Mouse (Mus musculus) right cerebral cortex, adult 2 months (tissue): Measurements from ENCODE around the gene Prkd2.

Experiments
- DNase-seq, 2 experiments: peaks; one replicate each; pipeline ENCODE4 v3.0.0; 2021 to 2022; ENCODE audit warnings: low spot score in 2 of 2

Gene Prkd2

GRCm38 (mm10) chr7:16842645-16843063 is at the start of gene Prkd2:
TSS of gene Prkd2 (plus strand) at chr7:16842902.
- DNase-seq: peak; percentile 88 to 92

- DNase-seq: no peak
These were observed 49.5 kb upstream of the Prkd2 start for GRCm38 (mm10) chr7:16793010-16793725.

GRCm38 (mm10) chr7:16794886-16795285 is 47.8 kb upstream of the Prkd2 start:
- no peak for DNase-seq

DNA sequence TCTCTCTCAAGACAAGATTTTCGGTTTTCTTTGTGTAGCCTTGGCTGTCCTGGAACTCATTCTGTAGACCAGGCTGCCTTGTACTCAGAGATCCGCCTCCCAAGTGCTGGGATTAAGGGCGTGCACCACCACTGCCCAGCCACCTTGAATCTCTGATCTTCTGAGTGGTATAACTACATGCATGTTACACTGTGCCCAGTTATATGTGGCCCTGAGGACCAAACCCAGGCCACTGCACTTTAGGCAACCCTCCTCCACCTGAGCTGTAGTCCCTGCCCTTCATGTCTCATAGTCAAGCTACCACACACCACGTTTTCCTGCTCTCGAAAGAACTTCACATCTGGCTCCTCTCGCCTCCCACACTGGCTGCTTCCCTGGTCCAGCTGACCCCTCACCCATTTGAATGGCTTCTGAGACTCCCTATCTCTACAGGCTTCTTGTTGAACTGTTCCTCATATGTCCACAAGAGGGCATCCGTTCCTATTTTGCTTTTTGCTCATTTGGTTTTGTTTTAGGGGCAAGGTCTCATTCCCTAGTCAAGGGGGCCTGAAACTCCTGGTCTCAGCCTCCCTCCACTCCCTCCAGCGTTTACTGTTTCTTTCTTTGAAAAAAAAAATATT is 38.2 kb upstream of the Prkd2 start:
- no peak for DNase-seq

DNA sequence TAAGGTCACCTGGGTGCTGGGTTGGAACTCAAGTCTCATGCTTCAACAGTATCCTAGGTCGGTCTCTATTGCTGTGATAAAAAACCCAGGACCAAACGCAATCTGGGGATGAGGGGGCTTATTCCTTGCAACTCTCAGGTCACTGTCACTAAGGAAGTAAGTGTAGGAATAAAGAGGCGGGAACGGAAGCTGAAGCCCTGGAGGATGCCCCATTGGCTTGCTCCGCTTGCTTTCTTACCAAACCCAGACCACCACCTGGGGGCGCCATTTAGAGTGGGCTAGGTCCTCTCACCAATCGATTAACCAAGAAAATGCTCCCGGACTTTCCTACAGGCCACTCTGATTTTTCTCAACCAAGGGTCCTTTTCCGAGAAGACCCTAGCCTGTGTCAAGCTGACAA is 34.8 kb upstream of the Prkd2 start:
- no peak for DNase-seq

GRCm38 (mm10) chr7:16808647-16809046 is 34.1 kb upstream of the Prkd2 start:
- no peak for DNase-seq

DNA sequence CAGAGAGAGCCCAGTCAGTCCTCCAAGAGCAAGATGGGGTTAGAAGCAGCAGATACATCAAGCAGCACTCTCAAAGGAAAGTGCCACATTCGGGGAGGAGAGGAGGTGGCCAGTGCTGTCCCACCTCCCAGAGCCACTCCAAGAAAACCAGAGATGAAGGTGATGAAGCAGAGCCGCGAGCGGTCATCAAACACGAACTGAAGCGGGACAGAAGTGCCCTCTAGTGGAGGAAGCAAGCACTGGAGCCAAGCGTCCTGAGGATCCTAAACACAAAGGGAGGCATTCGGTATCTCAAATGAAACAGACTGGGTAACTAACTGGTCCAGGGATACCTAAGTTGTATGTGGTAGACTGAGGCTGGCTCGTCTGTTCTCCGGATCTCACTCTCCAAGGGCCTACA is 33.0 kb upstream of the Prkd2 start:
- DNase-seq: peak; percentile 85 to 90

DNA sequence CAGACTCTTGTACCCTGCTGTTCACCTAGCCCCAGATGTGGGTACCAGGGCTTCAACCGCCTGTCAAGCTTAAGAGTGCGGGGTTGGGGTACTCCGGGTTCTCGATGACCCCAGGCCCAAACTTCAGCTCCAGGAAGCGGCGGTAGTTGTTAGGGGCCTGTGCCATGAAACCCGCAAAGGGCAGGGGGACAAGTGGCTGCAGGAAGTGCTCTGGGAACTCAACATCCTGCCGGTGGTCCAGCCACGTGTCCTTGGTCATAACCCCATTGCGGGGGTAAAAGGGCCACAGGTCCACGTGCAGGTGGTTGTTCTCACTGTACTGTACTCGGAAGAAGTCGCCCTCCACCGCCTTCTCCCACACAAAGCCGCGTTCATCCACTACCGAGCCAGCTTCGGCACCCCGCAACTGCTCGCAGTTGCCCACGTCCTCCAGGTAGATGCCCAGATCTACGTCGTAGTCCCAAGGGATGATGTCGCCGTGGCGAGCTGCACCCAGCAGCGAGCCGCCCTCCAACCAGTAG is 32.2 kb upstream of the Prkd2 start:
- DNase-seq: no peak

DNA sequence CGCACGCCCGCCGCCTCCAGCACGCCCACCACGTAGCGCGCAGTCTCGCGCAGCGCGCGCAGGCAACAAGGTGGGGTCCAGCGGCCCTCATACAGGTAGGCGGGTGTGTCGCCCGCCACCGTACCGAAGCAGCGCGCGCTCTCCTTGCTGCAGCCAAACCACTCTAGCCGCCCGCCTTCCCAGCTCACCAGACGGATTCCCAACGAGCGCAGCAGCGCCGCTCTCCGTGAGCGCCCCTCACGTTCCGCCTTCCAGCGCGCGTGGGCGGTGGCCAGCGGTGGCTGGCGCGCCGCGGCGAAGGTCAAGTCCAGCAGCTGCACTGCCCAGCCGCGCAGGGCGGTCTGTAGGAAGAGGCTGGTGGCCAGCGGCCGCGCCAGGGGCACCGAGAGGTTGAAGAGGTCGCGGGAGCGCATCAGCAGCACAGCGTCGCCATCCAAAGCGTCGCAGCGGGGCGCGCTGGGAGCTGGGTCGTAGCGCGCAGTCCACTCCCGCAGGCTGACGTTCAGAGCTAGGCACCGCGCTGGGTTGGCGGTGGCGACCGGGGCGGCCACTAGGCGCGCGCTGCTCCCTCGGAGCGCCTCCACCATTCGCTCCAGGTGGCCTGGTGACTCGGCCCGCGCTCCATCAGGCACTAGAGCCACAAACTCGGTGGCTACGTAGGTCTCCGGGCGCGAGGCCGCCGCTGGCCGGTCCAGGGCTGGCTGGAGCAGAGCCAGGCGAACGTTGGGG is 31.6 kb upstream of the Prkd2 start:
- DNase-seq: peak; percentile 57 to 71

DNA sequence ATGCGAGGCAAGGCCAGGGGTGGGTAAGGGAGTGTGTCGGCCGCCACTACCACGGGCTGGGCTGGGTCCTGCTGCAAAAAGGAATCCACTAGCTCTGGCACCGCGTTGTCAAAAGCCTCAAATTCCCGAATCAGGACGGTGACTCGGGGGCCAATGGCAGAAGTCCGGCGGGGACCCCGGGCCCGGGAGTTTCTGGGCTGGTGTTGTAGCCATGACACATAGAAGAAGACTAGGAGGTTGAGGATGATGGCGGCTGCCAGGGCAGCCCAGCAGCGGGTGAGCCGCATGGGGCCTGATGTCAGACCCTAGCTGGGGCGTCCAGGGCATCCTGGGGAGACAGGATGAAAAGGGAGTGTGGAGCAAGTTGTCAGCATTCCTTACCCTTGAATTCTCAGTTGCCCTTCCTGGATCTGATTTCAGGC is 31.0 kb upstream of the Prkd2 start:
- no peak for DNase-seq

- no peak for DNase-seq
These were observed 30.2 kb upstream of the Prkd2 start for GRCm38 (mm10) chr7:16812505-16812904.

DNA sequence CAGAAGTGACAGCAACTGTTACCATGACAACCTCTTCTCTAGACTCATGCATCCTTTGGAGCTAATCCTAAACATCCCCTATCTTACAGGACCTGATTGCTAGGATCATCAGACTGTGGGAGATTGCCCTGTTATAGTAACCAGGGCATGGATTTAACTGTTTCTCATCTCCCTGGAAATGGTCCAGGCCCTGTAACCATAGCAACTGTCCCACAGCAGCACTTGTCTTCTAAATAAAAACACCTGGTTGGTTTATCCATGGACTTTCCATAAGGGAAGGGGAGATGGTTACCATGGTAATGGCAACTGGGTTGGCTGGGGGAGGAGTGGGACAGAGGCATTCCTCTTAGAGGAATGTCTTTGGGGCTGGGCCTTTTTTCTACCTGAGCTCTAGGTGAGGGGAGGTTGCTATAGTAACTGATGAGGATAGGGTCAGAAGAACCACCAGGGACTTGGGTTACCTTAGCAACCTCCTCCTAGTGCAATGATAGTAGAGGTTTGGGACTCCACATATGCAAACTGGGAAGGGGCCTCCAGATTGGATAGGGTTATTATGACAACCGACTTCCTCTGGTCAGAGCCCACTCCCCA is 27.3 kb upstream of the Prkd2 start, which contains the start of gene Strn4:
Strn4 (plus strand) TSS at position 539 of the 591 bp plus-strand sequence.
- peak; percentile 72 to 74 for DNase-seq

- DNase-seq: peak; percentile 71 to 81
These were observed 26.6 kb upstream of the Prkd2 start for GRCm38 (mm10) chr7:16816078-16816474.

DNA sequence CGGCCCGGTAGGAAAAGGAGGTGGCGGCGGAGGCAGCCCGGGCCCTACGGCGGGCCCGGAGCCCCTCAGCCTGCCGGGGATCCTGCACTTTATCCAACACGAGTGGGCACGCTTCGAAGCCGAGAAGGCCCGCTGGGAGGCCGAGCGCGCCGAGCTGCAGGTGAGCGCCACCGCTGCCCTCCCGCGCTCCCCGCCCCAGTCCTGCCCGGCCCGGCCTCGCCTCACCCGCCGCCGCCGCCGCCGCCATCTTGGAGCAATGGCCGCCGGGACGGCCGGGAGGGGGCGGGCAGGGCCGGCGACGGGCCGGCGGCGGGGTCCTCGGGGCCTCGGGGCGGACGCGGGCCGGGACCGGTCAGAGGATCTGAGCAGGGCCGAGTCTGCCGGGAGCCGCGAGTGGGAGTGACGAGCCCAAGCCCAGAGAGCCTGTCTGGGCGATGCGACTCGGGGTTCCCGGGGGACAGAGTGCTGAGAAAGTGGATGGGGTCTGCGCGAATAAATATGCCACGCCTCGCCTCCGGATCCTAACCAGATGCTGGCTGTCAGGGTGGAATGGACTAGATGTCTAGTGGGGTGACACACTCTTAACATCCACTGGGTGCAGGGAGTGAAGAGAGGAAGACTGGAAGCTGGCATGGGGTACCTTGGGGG is 26.1 kb upstream of the Prkd2 start, which contains the start of gene Fkrp:
Fkrp (minus strand) TSS at position 258 of the 648 bp plus-strand sequence.
- DNase-seq: no peak

DNA sequence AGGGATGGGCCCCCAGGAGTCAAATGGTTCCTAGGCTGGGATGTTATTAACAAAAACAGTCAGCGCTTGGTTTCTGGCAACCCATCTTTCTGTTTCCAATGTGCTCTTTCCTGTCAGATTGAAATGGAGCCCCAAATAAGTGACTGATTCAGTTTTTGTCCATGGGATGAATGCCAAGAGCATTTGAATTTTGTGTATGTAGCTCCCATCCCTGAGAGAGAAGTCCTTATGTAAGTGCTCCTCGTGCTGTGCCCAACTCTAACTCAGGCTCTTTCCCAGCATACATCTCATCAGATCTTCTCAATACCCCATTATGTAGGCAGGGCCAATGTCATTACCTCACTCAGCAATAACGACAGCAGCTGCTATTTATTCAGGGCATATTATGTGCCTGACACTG is 25.0 kb upstream of the Prkd2 start:
- peak in 1 of 2 experiments; percentile 64 for DNase-seq

DNA sequence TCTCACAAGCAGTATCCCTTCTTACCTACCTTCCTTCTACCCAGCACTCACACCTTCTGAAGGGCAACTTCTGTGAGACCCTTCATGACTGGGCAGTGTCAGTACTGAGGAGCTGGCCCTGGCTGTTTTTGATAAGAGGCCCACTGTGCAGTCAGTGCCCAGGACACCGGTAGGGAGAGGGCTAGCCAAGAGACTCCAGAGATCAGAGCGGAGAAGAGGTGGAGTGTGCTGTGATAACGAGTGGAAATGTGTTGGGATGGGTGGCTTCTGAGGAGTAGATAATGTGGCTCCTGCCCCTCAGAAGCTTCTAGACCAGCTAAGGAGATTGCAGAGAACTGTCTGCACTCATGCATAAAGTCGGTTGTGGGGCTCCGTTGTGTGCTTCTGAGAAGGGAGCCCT is 22.9 kb upstream of the Prkd2 start:
- DNase-seq: no peak

DNA sequence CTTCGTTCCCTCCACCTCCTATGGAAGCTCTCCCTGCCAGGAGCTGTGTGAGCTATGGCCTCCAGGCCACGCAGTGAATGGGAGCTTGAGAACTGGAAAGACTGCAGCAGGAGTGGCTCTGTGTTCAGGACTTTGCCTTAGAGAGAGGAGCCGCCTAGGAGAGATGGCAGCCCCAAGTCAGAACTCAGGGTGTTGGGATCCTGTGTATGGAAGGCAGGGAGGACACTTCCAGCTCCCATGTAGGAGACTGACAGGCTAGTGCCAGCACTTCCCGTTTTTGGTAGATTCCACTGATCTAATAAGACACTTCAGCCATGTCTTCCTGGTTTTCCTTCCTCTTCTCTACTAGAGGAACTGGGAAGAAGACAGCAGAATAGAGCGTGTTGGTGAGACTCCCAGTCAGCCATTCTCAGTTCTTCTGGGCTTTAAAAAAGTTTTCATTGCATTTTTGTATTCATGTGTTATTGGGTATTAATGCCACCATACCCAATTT is 22.4 kb upstream of the Prkd2 start:
- no peak for DNase-seq

- no peak for DNase-seq
These were observed 21.6 kb upstream of the Prkd2 start for GRCm38 (mm10) chr7:16821091-16821490.

DNA sequence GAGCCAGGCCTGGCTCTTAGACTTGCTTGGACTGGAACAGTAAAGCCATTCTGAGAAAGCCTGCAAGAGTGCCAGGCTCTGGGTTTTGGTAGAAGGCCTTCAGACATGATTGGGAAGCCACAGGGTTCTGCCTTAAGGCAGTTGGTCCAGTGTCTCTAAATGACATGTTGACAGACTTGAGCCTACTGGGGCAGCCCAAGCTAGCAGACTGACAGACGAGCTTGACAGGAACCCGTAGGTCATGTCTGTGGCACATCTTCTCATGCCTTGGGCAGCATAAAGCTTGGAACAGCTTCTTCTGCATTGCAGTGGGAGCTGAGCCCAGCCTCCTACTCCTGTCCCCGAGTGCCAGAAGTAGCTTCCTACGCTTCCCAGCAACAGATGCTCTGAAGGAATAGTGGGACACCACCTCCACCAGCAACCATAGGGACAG is 21.0 kb upstream of the Prkd2 start:
- DNase-seq: peak; percentile 82

DNA sequence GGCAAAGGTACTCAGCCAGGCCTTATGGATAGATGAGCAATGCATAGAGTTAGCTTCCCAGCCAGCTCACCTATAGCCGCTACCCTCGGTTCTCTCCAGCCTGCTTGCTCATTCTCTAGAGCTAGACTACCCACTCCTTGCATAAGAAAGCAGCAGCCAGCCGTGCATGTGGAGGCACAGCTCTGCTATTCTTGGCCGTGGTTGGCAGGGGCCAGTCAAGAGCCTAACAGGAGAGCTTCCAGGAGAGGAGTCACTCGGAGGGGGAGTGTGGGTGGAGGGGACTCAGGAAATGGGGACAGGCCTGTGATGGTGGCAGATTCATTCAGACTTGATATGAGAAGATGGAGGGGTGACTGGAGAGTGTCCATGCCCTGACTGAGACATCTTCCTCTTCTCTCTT is 19.0 kb upstream of the Prkd2 start:
- DNase-seq: peak; percentile 85 to 88

DNA sequence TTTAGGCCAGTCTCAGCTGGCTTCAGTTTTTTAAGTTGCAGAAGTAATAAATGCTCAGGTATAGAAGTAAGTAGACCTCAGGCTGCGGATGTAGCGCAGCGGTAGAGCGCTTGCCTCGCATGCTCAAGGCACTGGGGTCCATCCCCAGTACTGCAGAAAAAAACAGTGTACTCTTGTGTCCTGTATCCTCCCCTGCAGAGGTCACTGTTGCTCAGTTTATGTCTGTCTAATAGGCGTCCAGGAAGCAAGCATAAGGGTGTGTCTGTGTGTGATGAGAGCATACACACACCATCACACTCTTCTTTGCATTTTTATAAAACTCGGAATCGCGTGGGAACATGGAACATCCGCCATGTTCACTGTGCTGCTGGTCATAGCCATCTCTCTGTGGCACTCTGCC is 16.9 kb upstream of the Prkd2 start:
- DNase-seq: no peak
